Mouse (Mus musculus) layer of hippocampus, adult 2 months (tissue): ENCODE data around the gene Borcs5. TPM values are rescaled to one million over a fixed set of nuclear protein-coding genes. Genes with fewer than 3 reads are reported as not detected.

Experiments
- DNase-seq, 2 experiments: peaks; one replicate each; pipeline ENCODE4 v3.0.0; 2022; ENCODE audit warnings: low spot score in 2 of 2
- H3K27ac ChIP-seq: fragments of 200-600 bp; 2 replicates; pipeline ENCODE4 v1.8.1; 2022
- H3K4me3 ChIP-seq: fragments of 200-600 bp; 2 replicates; pipeline ENCODE4 v1.8.1; 2022; ENCODE audit warnings: mild to moderate bottlenecking
- CTCF ChIP-seq: fragments of 200-600 bp; conservative IDR thresholded peaks from 2 replicates; pipeline ENCODE4 v1.8.1; 2022; ENCODE audit warnings: antibody characterized with exemption, mild to moderate bottlenecking, moderate library complexity
- long read RNA-seq, 2 experiments: library from polyadenylated mRNA; stranded (forward); transcript quantifications; one replicate each; pipeline ENCODE4 v2.0.0; 2021; ENCODE audit warnings: borderline mapping rate in 2 of 2
- total RNA-seq, 2 experiments: library from RNA; stranded (reverse); gene quantifications; 2 replicates each; pipeline ENCODE4 v1.2.3; 2021

The Borcs5 gene
- total RNA-seq, result 10 to 100 TPM; 36.3 to 40.7 TPM
- long read RNA-seq, experiment 1, transcript Borcs5-201 (4 exons, 1,764 nt), result major isoform, 37 of 40 reads
- long read RNA-seq, experiment 1, partial matches to known transcripts, result 0 of 40 reads
- long read RNA-seq, experiment 1, other reads (novel, unspliced or antisense), result 2 of 40 reads
- long read RNA-seq, experiment 2, transcript Borcs5-201 (4 exons, 1,764 nt), result major isoform, 50 of 58 reads
- long read RNA-seq, experiment 2, partial matches to known transcripts, result 0 of 58 reads
- long read RNA-seq, experiment 2, other reads (novel, unspliced or antisense), result 6 of 58 reads

DNA sequence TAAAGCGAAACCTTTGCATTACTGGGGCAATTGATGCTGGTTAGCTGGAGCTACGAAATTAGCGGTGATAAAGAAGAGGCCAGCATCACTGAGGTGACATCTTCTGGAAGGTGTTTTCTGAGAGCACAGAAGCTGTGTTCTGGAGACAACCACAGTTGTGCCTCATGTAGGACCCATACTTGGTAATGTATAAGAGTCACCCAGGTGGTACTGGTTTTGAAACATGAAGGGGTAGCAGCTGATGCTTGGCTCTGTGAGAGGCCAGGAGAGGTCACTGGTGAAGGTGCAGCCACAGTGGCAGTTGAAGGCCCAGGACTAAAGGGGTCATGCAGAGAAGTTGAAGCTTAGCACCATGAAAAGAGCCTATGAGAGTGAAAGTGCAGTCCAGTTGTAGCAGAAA, at the start of gene Borcs5:
Gene Borcs5 (plus strand): TSS at position 301 of the 400 bp plus-strand sequence.
- peak within 1 kb of the TSS; percentile 97; the same call in 1 of the 2 replicates for H3K27ac ChIP-seq
- TF ChIP-seq CTCF, result no peak
- no peak for DNase-seq
- H3K4me3 ChIP-seq, result no peak within 1 kb of the TSS

DNA sequence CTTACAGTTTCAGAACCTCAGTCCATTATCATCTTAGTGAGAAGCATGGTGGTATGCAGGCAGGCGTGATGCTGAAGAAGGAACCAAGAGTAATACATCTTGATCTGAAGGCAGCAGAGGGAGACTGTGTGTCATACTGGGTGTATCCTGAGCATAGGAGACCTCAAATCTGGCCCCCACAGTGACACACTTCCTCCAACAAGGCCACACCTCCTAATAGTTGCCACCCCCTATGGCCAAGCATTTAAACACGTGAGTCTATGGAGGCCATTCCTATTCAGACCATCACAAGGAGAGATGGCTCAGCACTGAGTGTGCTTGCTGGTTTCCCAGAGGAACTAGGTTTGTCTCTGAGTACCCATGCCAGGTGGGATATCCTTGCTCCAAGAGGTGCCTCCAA, 47.7 kb upstream of the Borcs5 start:
- Histone ChIP-seq H3K4me3 (no peak overlapping the region), H3K27ac (no peak overlapping the region)
- no peak for DNase-seq
- TF ChIP-seq CTCF, result no peak

DNA sequence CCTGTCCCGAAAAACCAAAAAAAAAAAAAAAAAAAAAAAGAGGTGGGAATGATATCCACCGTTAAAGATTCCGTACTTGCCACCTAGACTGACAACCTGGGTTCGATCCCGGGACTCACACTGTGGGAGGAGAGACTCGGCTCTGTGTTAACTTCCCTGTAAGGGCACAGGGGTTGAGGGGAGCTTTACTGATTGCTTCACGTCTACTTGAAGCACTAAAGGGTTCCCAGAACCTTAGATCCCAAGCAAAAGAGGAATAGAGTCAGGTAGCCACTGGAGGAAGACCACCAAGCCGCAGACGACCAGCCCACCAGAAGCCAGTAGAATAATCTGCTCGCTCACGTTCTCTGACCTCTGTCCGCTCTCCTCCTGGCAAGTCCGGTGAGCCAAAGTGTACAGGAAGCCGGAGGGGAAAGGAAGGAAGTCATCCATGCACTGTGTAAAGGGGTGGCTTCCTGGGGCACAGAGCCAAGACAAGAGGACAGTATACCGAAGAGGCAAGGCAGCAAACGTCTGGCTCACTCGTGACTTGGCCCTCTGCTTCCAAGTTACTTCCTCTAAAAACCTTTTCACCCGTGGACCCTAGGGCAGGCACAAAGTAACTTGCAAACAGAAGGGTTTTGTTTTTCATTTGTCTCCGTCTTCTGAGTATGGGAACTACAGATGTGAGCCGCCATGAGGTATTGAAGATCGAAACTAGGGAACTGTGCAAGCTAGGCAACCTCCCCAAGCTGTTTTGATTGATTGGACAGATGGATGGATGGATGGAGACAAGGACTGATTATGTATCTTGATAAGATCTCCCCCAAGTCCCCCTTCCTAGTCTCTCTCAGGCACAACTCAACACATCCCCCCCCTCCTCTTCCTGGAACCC, 44.5 kb upstream of the Borcs5 start:
- Histone ChIP-seq H3K27ac (no peak overlapping the region), H3K4me3 (no peak overlapping the region)
- TF ChIP-seq CTCF, result no peak
- no peak for DNase-seq

DNA sequence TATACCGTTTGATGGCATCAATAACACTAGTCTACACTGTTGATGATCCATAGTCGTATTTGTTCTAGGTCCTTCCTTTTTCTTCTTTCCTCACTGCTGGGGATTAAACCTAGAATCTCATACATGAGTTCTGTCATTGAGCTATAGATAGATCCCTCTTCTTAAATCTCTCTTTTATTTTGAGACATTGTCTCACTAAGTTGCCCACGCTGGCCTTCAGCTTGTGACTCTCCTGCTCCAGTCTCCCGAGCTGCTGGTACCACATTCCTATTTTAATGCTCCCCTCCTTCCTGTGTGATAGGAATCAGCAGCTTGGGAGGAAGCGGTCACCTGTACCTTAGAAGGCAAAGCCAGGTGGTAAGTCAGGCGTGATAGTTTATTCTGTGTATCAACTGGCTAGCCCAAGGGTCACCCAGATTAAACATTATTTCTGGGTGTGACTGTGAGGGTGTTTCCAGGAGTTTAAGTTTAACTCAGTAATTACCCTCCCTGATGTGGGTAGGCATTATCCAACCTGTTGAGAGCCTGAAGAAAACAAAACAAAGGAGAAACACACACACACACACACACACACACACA, 41.6 kb upstream of the Borcs5 start:
- TF ChIP-seq CTCF, result no peak
- no peak overlapping the region for H3K27ac ChIP-seq
- H3K4me3 ChIP-seq, result no peak overlapping the region
- DNase-seq, result no peak

DNA sequence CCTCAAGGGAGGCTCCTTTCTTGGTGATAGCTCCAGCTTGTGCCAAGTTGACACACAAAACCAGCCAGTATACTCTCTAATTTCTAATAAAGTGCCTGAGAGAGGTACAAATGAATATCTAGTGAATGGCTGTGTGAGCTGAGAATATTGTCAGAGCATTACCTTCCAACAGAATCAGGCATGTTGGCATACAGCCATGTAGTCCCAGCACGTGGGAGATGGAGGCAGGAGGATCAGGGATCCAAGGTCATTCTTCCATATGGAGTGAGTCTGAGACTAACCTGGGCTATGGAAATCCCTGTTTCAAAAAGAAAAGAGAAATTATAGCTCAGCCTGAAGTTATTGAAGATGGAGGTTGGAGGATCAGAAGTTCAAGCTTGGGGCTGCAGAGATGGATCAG, 40.1 kb upstream of the Borcs5 start:
- DNase-seq, result no peak
- TF ChIP-seq CTCF, result no peak
- Histone ChIP-seq H3K27ac (no peak overlapping the region), H3K4me3 (no peak overlapping the region)

DNA sequence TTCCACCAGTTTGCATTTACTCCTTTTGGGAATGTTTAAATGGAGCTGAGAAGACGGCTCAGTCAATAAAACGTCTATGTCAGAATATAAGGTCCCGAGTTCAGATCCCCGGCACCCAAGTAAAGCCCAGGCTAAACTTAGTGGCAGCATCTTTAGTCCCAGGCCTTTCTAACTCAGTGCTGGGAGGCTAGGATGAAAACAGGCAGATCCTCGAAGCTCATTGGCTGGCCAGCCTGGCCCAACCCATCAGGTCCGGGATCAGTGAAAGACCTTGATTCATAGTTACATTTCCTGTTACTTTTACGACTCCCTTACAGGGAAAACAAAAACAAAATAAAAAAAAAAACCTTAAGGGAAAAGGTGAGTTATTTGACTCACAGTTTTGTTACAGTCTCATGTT, 38.2 kb upstream of the Borcs5 start:
- Histone ChIP-seq H3K4me3 (no peak overlapping the region), H3K27ac (no peak overlapping the region)
- TF ChIP-seq CTCF, result no peak
- no peak for DNase-seq

DNA sequence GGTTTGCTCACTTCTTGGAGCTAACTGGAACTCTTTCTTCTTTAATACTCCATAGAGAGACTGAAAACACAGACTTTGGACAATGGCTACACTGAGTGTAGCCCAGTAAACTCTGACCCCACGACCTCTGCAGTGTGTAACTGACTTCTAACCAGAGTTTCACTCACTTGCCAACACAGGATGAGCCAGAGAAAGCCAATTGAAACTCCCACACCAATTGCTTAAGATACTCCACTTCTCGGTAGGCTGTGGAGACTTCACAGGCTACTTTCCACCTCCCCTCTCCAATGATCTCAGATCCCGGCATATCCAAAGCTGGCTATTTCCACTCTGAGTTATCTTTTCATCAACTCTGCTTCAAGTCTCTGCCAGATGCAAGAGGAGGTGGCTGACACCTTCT, 37.5 kb upstream of the Borcs5 start:
- no peak for TF ChIP-seq CTCF
- no peak for DNase-seq
- H3K4me3 ChIP-seq, result no peak overlapping the region
- H3K27ac ChIP-seq, result no peak overlapping the region

DNA sequence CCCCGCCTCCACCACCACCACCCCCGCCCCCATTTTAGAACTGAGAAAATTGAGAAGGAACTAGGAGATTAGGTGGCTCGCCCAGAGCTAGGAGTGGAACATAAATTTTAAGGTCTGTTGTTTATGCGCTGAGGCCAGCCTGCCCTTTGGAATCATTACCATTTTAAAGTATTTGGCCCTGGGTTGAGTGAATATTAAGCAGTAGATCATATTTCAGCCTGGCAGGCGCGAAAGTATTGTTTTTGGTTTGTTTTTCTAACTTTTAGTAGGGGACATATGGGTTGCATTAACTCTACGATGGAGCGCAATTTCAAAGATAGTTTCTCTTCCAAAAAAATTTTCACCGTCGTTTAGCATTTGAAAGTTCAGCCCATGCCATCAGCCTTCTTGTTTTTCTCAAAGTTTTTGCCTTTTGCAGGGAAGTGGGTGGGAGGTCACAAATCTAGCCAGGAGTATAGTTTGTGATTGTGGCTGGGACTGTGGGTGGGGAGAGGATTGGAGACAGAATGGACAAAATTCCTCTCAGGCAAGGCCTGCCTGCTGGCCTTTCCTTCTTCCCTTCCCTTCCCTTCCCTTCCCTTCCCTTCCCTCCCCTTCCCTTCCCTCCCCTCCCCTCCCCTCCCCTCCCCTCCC, 36.8 kb upstream of the Borcs5 start:
- DNase-seq, result no peak
- no peak overlapping the region for H3K4me3 ChIP-seq
- TF ChIP-seq CTCF, result no peak
- no peak overlapping the region for H3K27ac ChIP-seq

DNA sequence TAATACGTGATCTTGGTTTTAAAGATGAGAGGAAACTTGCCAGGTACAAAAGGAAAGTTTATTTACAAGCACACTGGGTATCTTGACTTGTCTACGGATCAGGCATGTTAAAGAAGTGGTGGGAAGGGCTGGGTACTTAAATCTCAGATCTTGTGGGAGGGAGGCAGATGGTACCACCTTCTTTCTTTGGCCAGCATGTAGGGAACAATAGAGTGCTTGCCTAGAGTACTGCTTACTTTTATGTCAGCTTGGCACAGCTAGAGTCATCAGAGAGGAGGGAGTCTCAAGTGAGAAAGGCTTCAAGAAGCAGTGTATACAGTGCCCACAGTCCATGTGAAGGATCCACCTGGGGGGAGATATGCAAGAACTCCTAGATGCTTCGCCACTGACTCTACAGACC, 34.1 kb upstream of the Borcs5 start:
- TF ChIP-seq CTCF, result no peak
- no peak overlapping the region for H3K4me3 ChIP-seq
- no peak overlapping the region for H3K27ac ChIP-seq
- DNase-seq, result no peak

DNA sequence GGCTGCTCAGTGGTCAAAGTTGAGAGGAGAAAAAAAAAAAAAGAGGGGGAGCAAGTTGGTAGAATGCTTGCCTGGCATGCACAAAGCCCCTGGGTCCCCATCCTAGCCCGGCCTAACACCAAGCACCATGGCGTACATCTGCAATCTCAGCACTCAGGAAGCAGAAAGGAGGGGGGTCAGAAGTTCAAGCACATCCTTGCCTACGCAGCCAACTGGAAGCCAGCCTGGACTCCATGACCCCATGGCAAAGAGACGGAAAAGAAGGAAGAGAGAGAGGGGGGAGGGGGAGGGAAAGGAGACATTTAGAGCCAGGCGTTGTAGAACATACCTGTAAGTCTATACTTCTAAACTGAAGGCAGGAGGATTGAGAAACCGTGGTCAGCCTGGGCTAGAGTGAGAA, 32.8 kb upstream of the Borcs5 start:
- Histone ChIP-seq H3K27ac (no peak overlapping the region), H3K4me3 (no peak overlapping the region)
- no peak for TF ChIP-seq CTCF
- DNase-seq, result no peak

DNA sequence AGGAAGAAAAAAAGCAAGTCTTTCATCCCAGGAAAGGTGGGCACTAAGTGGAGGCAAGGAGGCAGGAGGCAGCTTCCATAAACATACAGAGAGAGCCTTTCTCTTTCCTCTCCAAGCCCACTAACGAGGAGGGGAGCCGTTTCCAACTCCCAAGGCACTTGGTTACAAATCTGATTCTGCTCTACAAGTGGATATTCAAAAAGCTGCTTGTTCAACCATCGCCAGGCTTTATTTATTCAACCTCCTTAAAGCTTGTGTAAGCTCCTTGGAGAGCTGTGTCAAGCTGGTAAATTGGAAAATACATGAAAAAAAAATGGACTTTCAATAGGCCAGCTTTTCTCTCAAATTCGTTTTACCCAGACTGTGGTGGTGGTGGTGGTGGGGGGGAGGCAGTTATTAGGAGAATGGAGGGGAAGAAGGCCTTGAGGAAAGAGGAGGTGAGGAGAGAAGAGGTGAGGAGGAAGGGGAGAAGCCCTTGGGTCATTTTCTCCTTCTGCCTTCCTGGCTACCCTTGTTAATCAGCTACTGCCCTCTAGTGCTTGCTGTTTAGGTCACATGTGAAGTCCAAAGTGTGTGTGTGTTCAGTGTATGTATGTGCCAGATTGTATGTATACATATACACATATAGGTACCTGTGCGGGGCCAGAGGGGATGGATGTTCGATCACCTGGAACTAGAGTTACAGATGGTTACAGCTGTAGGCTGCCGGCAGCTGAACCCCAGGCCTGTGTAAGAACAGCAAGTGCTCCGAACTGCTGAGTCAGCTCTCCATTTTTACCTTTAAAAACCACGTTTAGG, 32.2 kb upstream of the Borcs5 start:
- DNase-seq, result no peak
- H3K27ac ChIP-seq, result no peak overlapping the region
- TF ChIP-seq CTCF, result peak; percentile 77
- no peak overlapping the region for H3K4me3 ChIP-seq

DNA sequence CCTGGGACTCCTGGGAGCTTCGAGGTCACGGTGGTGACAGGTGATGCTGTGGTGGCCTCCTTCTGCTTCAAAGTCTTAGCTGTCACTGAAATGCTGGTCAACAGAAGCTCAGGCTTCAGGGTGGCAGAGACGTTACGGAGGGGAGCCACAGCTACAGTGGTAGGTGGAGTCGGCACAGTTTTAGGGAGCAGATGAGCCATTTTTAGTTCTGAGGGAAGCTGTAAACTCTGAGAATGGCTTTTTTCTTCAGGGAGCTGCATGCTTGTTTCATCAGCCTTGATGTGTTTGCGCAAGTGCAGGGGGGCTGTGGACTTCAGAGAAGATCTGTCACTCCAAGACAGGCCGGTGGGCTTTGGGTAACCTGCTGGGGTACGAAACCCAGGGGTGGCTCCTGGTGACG, 28.9 kb upstream of the Borcs5 start:
- TF ChIP-seq CTCF, result no peak
- H3K4me3 ChIP-seq, result no peak overlapping the region
- no peak overlapping the region for H3K27ac ChIP-seq
- no peak for DNase-seq
